Mouse (Mus musculus): ENCODE data around the gene 2310022A10Rik. TPM values are rescaled to one million over a fixed set of nuclear protein-coding genes. Genes with fewer than 3 reads are reported as not detected.

The 2310022A10Rik gene
- total and polyA plus RNA-seq, 3 experiments, result 7.2 to 30.7 (median 7.8) TPM

DNA sequence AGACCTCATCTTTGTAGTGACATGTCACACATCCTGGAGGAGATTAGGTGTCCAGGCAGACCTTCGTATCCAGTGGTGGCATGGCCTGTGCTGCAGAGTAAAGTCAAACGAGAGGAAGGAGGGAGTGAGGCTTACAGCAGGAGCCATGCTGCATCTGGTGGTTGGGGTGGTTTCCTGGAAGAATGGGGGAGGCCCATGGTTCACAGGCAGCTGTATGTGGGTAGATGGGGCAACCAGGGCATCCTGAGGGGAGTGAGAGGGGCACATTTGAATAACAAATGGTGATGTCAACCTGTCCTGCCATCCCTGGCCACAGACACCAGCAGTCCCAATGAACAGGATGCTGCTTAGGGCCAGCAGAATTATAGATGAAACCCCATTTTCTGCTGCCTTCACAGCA, 56.7 kb downstream of the 2310022A10Rik start:
- TF ChIP-seq CHD1 (IDR thresholded peaks at IDR 0.05; ENCODE audit: low read depth, low read length) (no peak), MAFK (IDR thresholded peaks at IDR 0.05; ENCODE audit: insufficient replicate concordance, low read length) (no peak), IRF4 (IDR thresholded peaks at IDR 0.05; ENCODE audit: low read depth, low read length) (no peak), MAX (IDR thresholded peaks at IDR 0.05; ENCODE audit: low read length) (peak; percentile 18; the same call in 1 of the 2 replicates), ZC3H11A (IDR thresholded peaks at IDR 0.05; ENCODE audit: low read depth, low read length) (no peak), ZNF384 (IDR thresholded peaks at IDR 0.05; ENCODE audit: low read depth, low read length) (no peak), NELFE (IDR thresholded peaks at IDR 0.05; ENCODE audit: low read depth, low read length) (no peak), USF1 (IDR thresholded peaks at IDR 0.05; ENCODE audit: low read depth, low read length) (no peak), HCFC1 (IDR thresholded peaks at IDR 0.05; ENCODE audit: low read depth, low read length) (no peak), TCF12 (IDR thresholded peaks at IDR 0.05; ENCODE audit: low read depth, low read length) (peak; percentile 30; the same call in 1 of the 2 replicates), NRF1 (IDR thresholded peaks at IDR 0.05; ENCODE audit: low read depth, low read length) (no peak), EP300 (IDR thresholded peaks at IDR 0.05; ENCODE audit: low read length) (no peak), MAZ (IDR thresholded peaks at IDR 0.05; ENCODE audit: low read depth, low read length) (no peak), MEF2A (IDR thresholded peaks at IDR 0.05; ENCODE audit: borderline replicate concordance, low read depth, low read length) (0 out of 2 replicates have a peak, but pooled peaks have one; percentile 14), ETS1 (conservative IDR thresholded peaks at IDR 0.05; ENCODE audit: low read depth, low read length) (peak; percentile 57), KAT2A (IDR thresholded peaks at IDR 0.05; ENCODE audit: insufficient replicate concordance, low read length) (no peak)
- in situ Hi-C loops (cut with MboI; ENCODE audit: low pct_ligation_motif_present, low pct_unique_long_range_greater_than_20kb, low sequenced_read_pairs), result no loop called here
- dilution Hi-C loops (cut with MboI; ENCODE audit: extremely low pct_ligation_motif_present, extremely low pct_unique_long_range_greater_than_20kb, low sequenced_read_pairs), result no loop called here
- Histone ChIP-seq H3K4me3 (replicated peaks in 1 of 3; ENCODE audit: low read depth in 2 of 3, low read length in 2 of 3, poor library complexity in 1 of 3) (no peak overlapping the region), H3K9me3 (replicated peaks; ENCODE audit: low read length) (no peaks in the 10 kb centered on the region), H3K27ac (ENCODE audit: insufficient read depth, low read depth) (peak overlapping the region; percentile 12; the same call in 1 of the 2 replicates), H3K79me2 (replicated peaks; ENCODE audit: control insufficient read depth, extremely low read depth, insufficient read depth, poor library complexity, severe bottlenecking) (no peaks in the 10 kb centered on the region), H3K27me3 (replicated peaks) (no peaks in the 10 kb centered on the region), H3K9ac (ENCODE audit: insufficient read depth, low read depth) (no peak overlapping the region), H3K4me2 (ENCODE audit: insufficient read depth, low read depth, poor library complexity, severe bottlenecking) (no peak overlapping the region), H3K4me1 (ENCODE audit: control insufficient read depth in 1 of 2, insufficient read depth in 2 of 2) (peaks cover 17 to 91% of the 10 kb centered on the region in 2 experiments), H3K36me3 (replicated peaks in 1 of 2; ENCODE audit: control insufficient read depth in 1 of 2, insufficient read depth in 1 of 2, low read length in 1 of 2) (peaks cover 21 to 80% of the 10 kb centered on the region in 2 experiments)
- DNase-seq (ENCODE audit: extremely low read depth), result peak; percentile 67

DNA sequence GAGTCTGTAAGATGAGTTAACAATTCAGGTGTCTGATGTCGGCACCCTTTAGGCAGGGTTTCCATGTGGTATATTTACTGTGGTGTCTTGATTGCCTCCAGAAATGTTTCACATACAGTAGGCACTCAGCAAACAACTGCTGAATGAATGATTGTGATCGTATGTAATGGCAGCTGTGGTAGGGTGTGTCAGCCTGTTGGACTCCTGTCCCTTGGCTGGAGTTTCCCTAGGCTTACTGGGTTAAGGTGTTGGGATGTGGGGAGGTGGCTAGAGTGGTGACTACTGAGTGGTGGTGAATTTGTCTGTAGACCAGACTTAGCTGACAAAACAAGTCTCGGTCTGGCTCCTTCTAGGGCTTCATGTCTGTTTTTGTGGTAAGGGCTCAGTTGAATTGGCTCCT, 57.3 kb downstream of the 2310022A10Rik start:
- H3K27ac ChIP-seq (ENCODE audit: insufficient read depth, low read depth), result no peak overlapping the region
- H3K4me2 ChIP-seq (ENCODE audit: insufficient read depth, low read depth, poor library complexity, severe bottlenecking), result no peak overlapping the region
- no peak for DNase-seq (ENCODE audit: extremely low read depth)
- no peak overlapping the region for H3K9ac ChIP-seq (ENCODE audit: insufficient read depth, low read depth)
- H3K27me3 ChIP-seq (replicated peaks), result no peaks in the 10 kb centered on the region
- H3K9me3 ChIP-seq (replicated peaks; ENCODE audit: low read length), result no peaks in the 10 kb centered on the region
- H3K4me1 ChIP-seq (ENCODE audit: control insufficient read depth in 1 of 2, insufficient read depth in 2 of 2), result peaks cover 17 to 88% of the 10 kb centered on the region in 2 experiments
- dilution Hi-C loops (cut with MboI; ENCODE audit: extremely low pct_ligation_motif_present, extremely low pct_unique_long_range_greater_than_20kb, low sequenced_read_pairs) (no loop called here), in situ Hi-C loops (cut with MboI; ENCODE audit: low pct_ligation_motif_present, low pct_unique_long_range_greater_than_20kb, low sequenced_read_pairs) (no loop called here)
- no peaks in the 10 kb centered on the region for H3K79me2 ChIP-seq (replicated peaks; ENCODE audit: control insufficient read depth, extremely low read depth, insufficient read depth, poor library complexity, severe bottlenecking)
- no peak for TF ChIP-seq TBP (conservative IDR thresholded peaks at IDR 0.05; ENCODE audit: low read depth, low read length)
- no peak for TF ChIP-seq E2F4 (IDR thresholded peaks at IDR 0.05; ENCODE audit: insufficient replicate concordance, low read depth, low read length)
- TF ChIP-seq SMC3 (IDR thresholded peaks at IDR 0.05; ENCODE audit: low read depth, low read length), result no peak
- TF ChIP-seq ZC3H11A (IDR thresholded peaks at IDR 0.05; ENCODE audit: low read depth, low read length), result no peak
- TF ChIP-seq CTCF (conservative IDR thresholded peaks at IDR 0.05 in 1 of 2, IDR thresholded peaks at IDR 0.05 in 1 of 2; ENCODE audit: low read depth in 2 of 2, low read length in 2 of 2), result no peak
- TF ChIP-seq MXI1 (IDR thresholded peaks at IDR 0.05; ENCODE audit: low read depth, low read length), result no peak
- TF ChIP-seq GABPA (IDR thresholded peaks at IDR 0.05; ENCODE audit: insufficient replicate concordance, low read depth, low read length), result no peak
- TF ChIP-seq IRF4 (IDR thresholded peaks at IDR 0.05; ENCODE audit: low read depth, low read length), result no peak
- no peak for TF ChIP-seq NELFE (IDR thresholded peaks at IDR 0.05; ENCODE audit: low read depth, low read length)
- no peak for TF ChIP-seq MAFK (IDR thresholded peaks at IDR 0.05; ENCODE audit: insufficient replicate concordance, low read length)
- no peak for TF ChIP-seq CHD1 (IDR thresholded peaks at IDR 0.05; ENCODE audit: low read depth, low read length)
- TF ChIP-seq NRF1 (IDR thresholded peaks at IDR 0.05; ENCODE audit: low read depth, low read length), result no peak
- TF ChIP-seq ETS1 (conservative IDR thresholded peaks at IDR 0.05; ENCODE audit: low read depth, low read length), result no peak
- no peak for TF ChIP-seq TCF12 (IDR thresholded peaks at IDR 0.05; ENCODE audit: low read depth, low read length)
- no peak overlapping the region for H3K4me3 ChIP-seq (replicated peaks in 1 of 3; ENCODE audit: low read depth in 2 of 3, low read length in 2 of 3, poor library complexity in 1 of 3)
- peaks cover 21 to 80% of the 10 kb centered on the region in 2 experiments for H3K36me3 ChIP-seq (replicated peaks in 1 of 2; ENCODE audit: control insufficient read depth in 1 of 2, insufficient read depth in 1 of 2, low read length in 1 of 2)

Data from CH12.LX (cell line).